8 mouse cellular contexts compared by ENCODE assay signal in the genomic region with DNA sequence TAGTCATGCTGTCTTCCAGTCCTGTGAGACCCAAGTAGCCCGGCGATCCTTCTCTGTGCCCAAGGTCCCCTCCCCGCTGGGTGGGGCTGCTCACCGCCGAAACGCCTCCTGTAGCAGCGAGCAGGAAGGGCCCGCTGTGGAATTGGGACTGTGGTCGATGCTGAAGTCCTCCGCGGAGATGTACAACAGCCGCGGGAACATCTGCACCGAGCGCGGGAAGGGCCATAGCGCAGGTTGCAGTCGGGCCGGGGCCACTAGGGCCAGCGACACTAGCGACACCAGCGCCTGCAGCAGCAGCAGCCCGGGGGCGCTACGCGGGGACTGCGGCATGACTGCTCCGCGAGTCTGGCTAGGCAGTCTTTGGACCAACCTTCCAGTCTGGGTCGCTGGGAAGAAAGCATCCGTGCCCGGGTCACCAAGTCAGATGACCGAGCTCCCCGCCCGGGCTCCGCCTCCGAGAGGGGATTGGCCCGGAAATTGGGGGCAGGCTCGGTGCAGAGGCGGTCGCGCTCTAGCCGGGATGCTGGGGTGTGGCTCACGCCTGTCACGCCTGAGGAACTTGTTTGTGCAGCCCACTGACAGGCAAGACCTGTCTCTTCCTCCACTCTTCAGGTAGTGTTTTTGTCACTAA. TPM values are rescaled to one million over a fixed set of nuclear protein-coding genes. Genes with fewer than 3 reads are reported as not detected.
DNase-seq lines count a peak whose midpoint lies in the region; ATAC-seq and TF ChIP-seq lines count a peak whose summit lies in the region.

A gene (minus strand): TSS at position 426 of the 631 bp plus-strand sequence.

- peak within 1 kb of the TSS; percentile 64; the same call in 1 of the 2 replicates for H3K27ac ChIP-seq in cortical plate, adult 2 months (ENCODE audit: insufficient read depth, low read length)
- peak within 1 kb of the TSS; percentile 32; the same call in 1 of the 2 replicates for H3K27ac ChIP-seq in hindbrain, postnatal 0 days

- DNase-seq in adipocyte (ENCODE audit: low spot score), result peak; percentile 63
- DNase-seq in gastrocnemius, adult 8-10 months (ENCODE audit: low spot score in 2 of 2), result peak; percentile 86 to 91
- peak; percentile 86 for DNase-seq in hindbrain, postnatal 0 days (ENCODE audit: low spot score)
- DNase-seq in left cerebral cortex, adult 9 months (ENCODE audit: low spot score in 2 of 2), result peak; percentile 81 to 91
- peak; percentile 85 to 86 for DNase-seq in right cerebral cortex, adult 2 months (ENCODE audit: low spot score in 2 of 2)
- peak; percentile 70 for DNase-seq in urinary bladder, postnatal 10 days (ENCODE audit: low spot score)

- no peaks in the 10 kb centered on the region for H3K9me3 ChIP-seq in hindbrain, postnatal 0 days (ENCODE audit: low read length)
- H3K9me3 ChIP-seq in megakaryocyte, embryonic 14.5 days, result no peaks in the 10 kb centered on the region

- ATAC-seq in hindbrain, postnatal 0 days, result peak; percentile 91

- TF ChIP-seq POLR2A in cortical plate, adult 2 months (IDR thresholded peaks at IDR 0.05; ENCODE audit: extremely low read depth, insufficient read depth, low read length), result peak; percentile 74

- peak within 1 kb of the TSS; percentile 52 for H3K9ac ChIP-seq in hindbrain, postnatal 0 days (replicated peaks; ENCODE audit: low read length)

- H3K4me3 ChIP-seq in cortical plate, adult 2 months (ENCODE audit: insufficient read depth, low read length), result peak within 1 kb of the TSS; percentile 92
- peak within 1 kb of the TSS; percentile 60 for H3K4me3 ChIP-seq in hindbrain, postnatal 0 days (ENCODE audit: low read length)
- peak within 1 kb of the TSS; percentile 96 for H3K4me3 ChIP-seq in megakaryocyte, embryonic 14.5 days (replicated peaks)

- no peaks in the 10 kb centered on the region for H3K4me1 ChIP-seq in cortical plate, adult 2 months (ENCODE audit: control insufficient read depth, insufficient read depth, low read length)
- H3K4me1 ChIP-seq in hindbrain, postnatal 0 days (ENCODE audit: insufficient read depth, low read length), result no peaks in the 10 kb centered on the region; the same call in 1 of the 2 replicates
- H3K4me1 ChIP-seq in megakaryocyte, embryonic 14.5 days, result peaks cover 21% of the 10 kb centered on the region

- H3K27me3 ChIP-seq in hindbrain, postnatal 0 days (ENCODE audit: insufficient read depth, low read length), result no peaks in the 10 kb centered on the region
- H3K27me3 ChIP-seq in megakaryocyte, embryonic 14.5 days (replicated peaks), result no peaks in the 10 kb centered on the region

- no peak for TF ChIP-seq CTCF in cortical plate, adult 2 months (IDR thresholded peaks at IDR 0.05; ENCODE audit: extremely low read depth, insufficient read depth, low read length)
- peak; percentile 50 for TF ChIP-seq CTCF in hindbrain, postnatal 0 days (IDR thresholded peaks at IDR 0.05; ENCODE audit: low read depth)

- peak within 1 kb of the TSS; percentile 71 for H3K4me2 ChIP-seq in hindbrain, postnatal 0 days (ENCODE audit: low read depth, low read length)

- H3K36me3 ChIP-seq in hindbrain, postnatal 0 days (ENCODE audit: insufficient read depth, low read length), result no peaks in the 10 kb centered on the region
- peaks cover 5% of the 10 kb centered on the region for H3K36me3 ChIP-seq in megakaryocyte, embryonic 14.5 days (replicated peaks; ENCODE audit: low read length)

- WGBS in hindbrain, postnatal 0 days, result under 1% methylated on average over 45 of the region's 45 CpGs

RNA-seq across cellular contexts. Expression of the gene that starts here (rescaled TPM):
- polyA plus RNA-seq in cortical plate, adult 2 months (2012; rRNA removed), result 160 and 173 TPM in 2 replicates
- total RNA-seq in gastrocnemius, adult 8-10 months (2022), result 1 to 10 TPM; 5.4 to 7.3 (median 6.4) TPM
- 66.4 and 75.8 TPM in 2 replicates for total RNA-seq in hindbrain, postnatal 0 days (2014; rRNA removed)
- 65.4 and 70.8 TPM in 2 replicates for polyA plus RNA-seq in hindbrain, postnatal 0 days (2015; fragmentation: Nextera tagmentation; extraction: Ambion mirVana)
- 9.3 and 23.5 TPM in 2 replicates for polyA plus RNA-seq in megakaryocyte, embryonic 14.5 days (2012; ENCODE audit: insufficient read depth, low replicate concordance)

Comparison
In these comparisons a context has a peak if more than half of its experiments do, and no peak if none do; other contexts are left out.
1. Peak in every context shown above with its lines: DNase-seq, ATAC-seq, H3K4me3 ChIP-seq and H3K27ac ChIP-seq.